Mouse (Mus musculus) myocyte (in vitro differentiated cells): ENCODE results near the gene Mrtfa. TPM values are rescaled to one million over a fixed set of nuclear protein-coding genes. Genes with fewer than 3 reads are reported as not detected.

Source experiments
- H3K27me3 ChIP-seq: one replicate; pipeline ENCODE4 v1.6.1; 2011; ENCODE audit not compliant: control insufficient read depth, insufficient read depth, insufficient read length
- H3K36me3 ChIP-seq: one replicate; pipeline ENCODE4 v1.6.1; 2011; ENCODE audit not compliant: control insufficient read depth, insufficient read depth
- H3K4me2 ChIP-seq: one replicate; pipeline ENCODE4 v1.6.1; 2011; ENCODE audit warnings: low read depth, control low read depth
- H3K4me3 ChIP-seq: one replicate; pipeline ENCODE4 v1.5.1; 2011; ENCODE audit warnings: mild to moderate bottlenecking, control low read depth, moderate library complexity
- H3K79me2 ChIP-seq: one replicate; pipeline ENCODE4 v1.6.1; 2011; ENCODE audit not compliant: control insufficient read depth, insufficient read depth
- H3ac ChIP-seq: one replicate; pipeline ENCODE4 v1.6.1; 2011; ENCODE audit not compliant: control insufficient read depth, insufficient read length
- CEBPB ChIP-seq: IDR thresholded peaks from 2 replicates; pipeline ENCODE4 v1.6.1; 2011; ENCODE audit warnings: mild to moderate bottlenecking, moderate library complexity; ENCODE audit not compliant: poor library complexity, insufficient read depth, severe bottlenecking
- E2F4 ChIP-seq: IDR thresholded peaks from one replicate; pipeline ENCODE4 v1.6.1; 2011; ENCODE audit warnings: mild to moderate bottlenecking, control low read depth, moderate library complexity; ENCODE audit not compliant: insufficient read depth
- MAX ChIP-seq: IDR thresholded peaks from one replicate; pipeline ENCODE4 v1.6.1; 2011; ENCODE audit warnings: low read depth, mild to moderate bottlenecking, control low read depth
- MYOD1 ChIP-seq, 3 experiments: IDR thresholded peaks; one replicate each; pipeline ENCODE4 v1.6.1; 2011; ENCODE audit warnings: control low read depth in 2 of 3, low read depth in 2 of 3, mild to moderate bottlenecking in 2 of 3, moderate library complexity in 1 of 3; ENCODE audit not compliant: insufficient read length in 2 of 3, control insufficient read depth in 1 of 3
- MYOG ChIP-seq, 3 experiments: IDR thresholded peaks; one replicate each; pipeline ENCODE4 v1.6.1; 2011; ENCODE audit warnings: control low read depth in 2 of 3, low read depth in 2 of 3, mild to moderate bottlenecking in 2 of 3; ENCODE audit not compliant: insufficient read length in 2 of 3, control insufficient read depth in 1 of 3, insufficient read depth in 1 of 3
- POLR2A ChIP-seq: IDR thresholded peaks from one replicate; pipeline ENCODE4 v1.6.1; 2011; ENCODE audit warnings: low read depth, mild to moderate bottlenecking, control low read depth, moderate library complexity; ENCODE audit not compliant: insufficient read length
- POLR2AphosphoS2 ChIP-seq: IDR thresholded peaks from one replicate; pipeline ENCODE4 v1.6.1; 2011; ENCODE audit warnings: low read depth, control low read depth; ENCODE audit not compliant: insufficient read length
- REST ChIP-seq: IDR thresholded peaks from one replicate; pipeline ENCODE4 v1.6.1; 2011; ENCODE audit warnings: mild to moderate bottlenecking, control low read depth, moderate library complexity; ENCODE audit not compliant: insufficient read depth, insufficient read length
- SRF ChIP-seq: IDR thresholded peaks from one replicate; pipeline ENCODE4 v1.6.1; 2011; ENCODE audit warnings: low read depth; ENCODE audit not compliant: control insufficient read depth, insufficient read length
- TCF12 ChIP-seq: IDR thresholded peaks from one replicate; pipeline ENCODE4 v1.6.1; 2011; ENCODE audit warnings: mild to moderate bottlenecking, control low read depth; ENCODE audit not compliant: poor library complexity, insufficient read depth, severe bottlenecking
- TCF3 ChIP-seq: IDR thresholded peaks from one replicate; pipeline ENCODE4 v1.6.1; 2011; ENCODE audit warnings: low read depth, control low read depth; ENCODE audit not compliant: insufficient read length
- USF1 ChIP-seq: IDR thresholded peaks from one replicate; pipeline ENCODE4 v1.6.1; 2011; ENCODE audit warnings: low read depth, mild to moderate bottlenecking, control low read depth, moderate library complexity
- polyA plus RNA-seq: library from polyadenylated mRNA; unstranded; fragments of >200 nt; fragmentation: generic; extraction: Trizol; gene quantifications from one replicate; pipeline ENCODE4 v1.2.1, GENCODE M21; 2012; ENCODE audit warnings: missing spikeins

Gene Mrtfa
- polyA plus RNA-seq, 1 experiment = 36.0 TPM

DNA sequence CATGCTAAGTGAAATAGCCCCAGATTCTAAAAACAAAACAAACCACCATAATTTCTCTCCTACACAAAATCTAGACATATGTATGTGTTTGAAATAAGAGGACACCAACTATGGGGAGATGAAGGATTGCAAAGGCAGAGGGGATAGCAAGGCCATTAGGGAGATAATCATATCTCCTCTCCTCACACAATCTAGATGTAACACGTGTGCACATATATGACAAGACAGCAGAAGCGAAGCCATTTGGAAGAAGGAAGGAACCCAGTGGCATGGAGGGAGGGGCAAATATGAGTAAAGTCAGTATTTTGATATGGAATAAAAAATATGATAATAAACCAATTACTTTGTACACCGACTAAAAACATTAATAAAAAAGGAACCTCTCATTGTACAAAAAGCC lies 91.9 kb downstream of the Mrtfa start:
- TF ChIP-seq MAX = no peak
- no peak for TF ChIP-seq TCF3
- no peak for TF ChIP-seq SRF
- TF ChIP-seq REST = no peak
- no peak for TF ChIP-seq POLR2AphosphoS2
- no peak for TF ChIP-seq CEBPB
- TF ChIP-seq E2F4 = no peak
- TF ChIP-seq MYOD1 (IDR thresholded peaks at IDR 0.05; ENCODE audit: control insufficient read depth in 1 of 3, insufficient read length in 2 of 3, low read depth in 2 of 3) = no peak
- no peak for TF ChIP-seq TCF12
- no peak for TF ChIP-seq USF1
- TF ChIP-seq POLR2A = no peak
- TF ChIP-seq MYOG (IDR thresholded peaks at IDR 0.05; ENCODE audit: control insufficient read depth in 1 of 3, insufficient read depth in 1 of 3, insufficient read length in 2 of 3, low read depth in 2 of 3) = no peak
- Histone ChIP-seq H3K4me3 (no peak overlapping the region), H3K4me2 (no peak overlapping the region), H3K36me3 (no peaks in the 10 kb centered on the region), H3K79me2 (peaks cover 97% of the 10 kb centered on the region), H3ac (no peak overlapping the region), H3K27me3 (no peaks in the 10 kb centered on the region)

DNA sequence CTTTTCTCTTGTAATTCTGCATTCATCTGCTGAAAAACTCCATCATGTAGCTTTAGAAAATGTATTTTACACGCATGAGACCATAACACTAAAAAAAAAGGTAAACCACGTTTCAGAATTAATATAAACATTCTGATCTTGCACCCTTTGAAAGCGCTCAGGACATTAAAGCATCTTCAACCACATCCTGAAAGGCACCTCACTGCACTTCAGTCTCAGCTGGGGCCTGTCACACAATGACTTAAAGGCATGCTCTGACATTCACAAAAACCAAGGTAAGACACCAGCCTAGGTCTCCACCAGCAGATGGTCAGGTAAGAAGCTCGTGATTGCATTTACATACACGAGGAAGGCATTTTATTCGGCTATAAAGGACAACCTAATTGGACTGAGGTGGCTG lies 92.7 kb downstream of the Mrtfa start:
- no peaks in the 10 kb centered on the region for H3K27me3 ChIP-seq
- H3ac ChIP-seq = no peak overlapping the region
- H3K4me2 ChIP-seq = peak overlapping the region; percentile 69
- TF ChIP-seq E2F4 = no peak
- TF ChIP-seq CEBPB = no peak
- TF ChIP-seq REST = no peak
- no peak for TF ChIP-seq TCF12
- no peak for TF ChIP-seq MYOG (IDR thresholded peaks at IDR 0.05; ENCODE audit: control insufficient read depth in 1 of 3, insufficient read depth in 1 of 3, insufficient read length in 2 of 3, low read depth in 2 of 3)
- no peak for TF ChIP-seq SRF
- no peak for TF ChIP-seq USF1
- TF ChIP-seq MAX = no peak
- no peak for TF ChIP-seq TCF3
- TF ChIP-seq POLR2A = no peak
- no peak for TF ChIP-seq MYOD1 (IDR thresholded peaks at IDR 0.05; ENCODE audit: control insufficient read depth in 1 of 3, insufficient read length in 2 of 3, low read depth in 2 of 3)
- no peak for TF ChIP-seq POLR2AphosphoS2
- H3K36me3 ChIP-seq = no peaks in the 10 kb centered on the region
- peaks cover 95% of the 10 kb centered on the region for H3K79me2 ChIP-seq
- H3K4me3 ChIP-seq = no peak overlapping the region

DNA sequence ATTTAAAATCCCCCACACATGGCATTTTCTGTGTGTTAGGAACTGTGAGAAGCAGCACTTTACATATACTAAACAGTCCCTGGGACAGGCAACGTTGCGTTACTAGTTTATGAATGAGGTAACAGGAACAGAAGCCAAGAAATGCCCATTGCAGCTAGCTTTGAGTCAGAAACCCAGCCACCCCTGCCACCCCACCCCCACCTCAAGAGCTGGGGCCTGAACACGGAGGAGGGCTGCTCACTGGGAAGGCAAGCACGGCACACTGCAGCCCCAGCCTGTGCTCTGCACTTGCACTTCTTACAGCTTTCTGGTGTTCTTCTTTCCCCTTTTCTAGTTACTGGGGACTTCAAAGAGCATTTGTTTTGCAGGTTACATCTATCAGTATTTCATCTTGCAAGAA lies 93.1 kb downstream of the Mrtfa start:
- no peak for TF ChIP-seq REST
- TF ChIP-seq TCF3 = no peak
- peak in 1 of 3 experiments; percentile 25 for TF ChIP-seq MYOD1 (IDR thresholded peaks at IDR 0.05; ENCODE audit: control insufficient read depth in 1 of 3, insufficient read length in 2 of 3, low read depth in 2 of 3)
- no peak for TF ChIP-seq USF1
- no peak for TF ChIP-seq POLR2A
- no peak for TF ChIP-seq MAX
- no peak for TF ChIP-seq POLR2AphosphoS2
- TF ChIP-seq TCF12 = no peak
- TF ChIP-seq MYOG (IDR thresholded peaks at IDR 0.05; ENCODE audit: control insufficient read depth in 1 of 3, insufficient read depth in 1 of 3, insufficient read length in 2 of 3, low read depth in 2 of 3) = no peak
- TF ChIP-seq SRF = no peak
- TF ChIP-seq E2F4 = no peak
- peak; percentile 30; the same call in 1 of the 2 replicates for TF ChIP-seq CEBPB
- peaks cover 95% of the 10 kb centered on the region for H3K79me2 ChIP-seq
- peak overlapping the region; percentile 69 for H3K4me2 ChIP-seq
- no peak overlapping the region for H3K4me3 ChIP-seq
- no peaks in the 10 kb centered on the region for H3K36me3 ChIP-seq
- H3K27me3 ChIP-seq = no peaks in the 10 kb centered on the region
- no peak overlapping the region for H3ac ChIP-seq

DNA sequence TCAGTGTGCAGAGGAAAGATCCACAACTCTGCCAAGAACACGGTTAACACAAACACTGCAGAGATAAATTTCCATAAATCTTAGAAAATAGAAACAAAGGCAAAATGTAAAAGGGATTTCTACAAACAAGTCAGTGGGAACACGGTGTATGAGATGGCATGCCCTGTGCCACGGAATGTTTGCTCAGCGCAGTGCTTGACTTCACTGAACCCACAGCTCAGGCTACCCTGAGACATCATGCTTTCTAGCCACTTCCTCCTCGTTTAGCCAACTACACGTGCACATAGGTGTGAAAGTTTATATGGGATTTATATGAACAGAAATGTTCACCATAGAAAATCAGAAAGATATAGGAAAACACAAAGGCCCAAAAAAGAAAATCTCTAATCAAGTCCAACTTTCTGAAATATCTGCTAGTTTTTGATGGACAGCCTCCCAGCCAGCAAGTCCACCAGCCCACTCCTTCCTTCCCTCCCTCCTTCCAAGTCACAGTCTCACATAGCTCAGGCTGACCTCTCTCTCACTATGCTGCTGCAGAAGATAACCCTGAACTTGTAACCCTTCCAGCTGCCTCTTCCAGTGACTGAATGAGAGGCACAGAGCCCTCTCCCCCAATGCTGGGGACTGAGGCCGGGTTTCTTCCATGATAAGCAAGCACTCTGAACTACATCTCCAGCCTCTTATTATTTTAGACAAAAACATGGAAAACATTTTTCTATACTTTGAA lies 94.1 kb downstream of the Mrtfa start:
- Histone ChIP-seq H3K4me2 (no peak overlapping the region), H3K36me3 (no peaks in the 10 kb centered on the region), H3K4me3 (no peak overlapping the region), H3K79me2 (peaks cover 97% of the 10 kb centered on the region), H3K27me3 (no peaks in the 10 kb centered on the region), H3ac (no peak overlapping the region)
- TF ChIP-seq SRF (no peak), TCF3 (no peak), E2F4 (no peak), MYOD1 (IDR thresholded peaks at IDR 0.05; ENCODE audit: control insufficient read depth in 1 of 3, insufficient read length in 2 of 3, low read depth in 2 of 3) (no peak), TCF12 (no peak), USF1 (no peak), CEBPB (no peak), REST (no peak), MAX (no peak), POLR2A (no peak)
